Mouse (Mus musculus) embryonic fibroblast, embryonic 13.5 days (primary cell): ENCODE data around the gene Chst7. TPM values are rescaled to one million over a fixed set of nuclear protein-coding genes. Genes with fewer than 3 reads are reported as not detected.

Experiments used
- H3K27ac ChIP-seq: 2 replicates; pipeline ENCODE4 v1.5.1; 2012; ENCODE audit warnings: low read length, control low read depth, inconsistent platforms; ENCODE audit not compliant: insufficient read depth
- H3K4me1 ChIP-seq: 2 replicates; pipeline ENCODE4 v1.6.1; 2011; ENCODE audit warnings: low read length; ENCODE audit not compliant: control insufficient read depth, insufficient read depth
- H3K4me3 ChIP-seq: 2 replicates; pipeline ENCODE4 v1.5.1; 2011; ENCODE audit warnings: mild to moderate bottlenecking, control low read depth, low read length; ENCODE audit not compliant: insufficient read depth
- CTCF ChIP-seq: IDR thresholded peaks from 2 replicates; pipeline ENCODE4 v1.5.1; 2011; ENCODE audit warnings: mild to moderate bottlenecking, control low read depth, low read length, moderate library complexity, borderline replicate concordance; ENCODE audit not compliant: insufficient read depth
- POLR2A ChIP-seq: IDR thresholded peaks from 2 replicates; pipeline ENCODE4 v1.6.1; 2011; ENCODE audit warnings: low read depth, mild to moderate bottlenecking, control low read depth, low read length, moderate library complexity
- polyA plus RNA-seq: library from polyadenylated mRNA; stranded (reverse); fragments of >200 nt; gene quantifications from 2 replicates; pipeline ENCODE4 v1.2.4, GENCODE M21; 2011; ENCODE audit warnings: low read depth; ENCODE audit not compliant: missing spikeins, insufficient read length

The Chst7 gene
- polyA plus RNA-seq, 1 experiment: 3.0 TPM

DNA sequence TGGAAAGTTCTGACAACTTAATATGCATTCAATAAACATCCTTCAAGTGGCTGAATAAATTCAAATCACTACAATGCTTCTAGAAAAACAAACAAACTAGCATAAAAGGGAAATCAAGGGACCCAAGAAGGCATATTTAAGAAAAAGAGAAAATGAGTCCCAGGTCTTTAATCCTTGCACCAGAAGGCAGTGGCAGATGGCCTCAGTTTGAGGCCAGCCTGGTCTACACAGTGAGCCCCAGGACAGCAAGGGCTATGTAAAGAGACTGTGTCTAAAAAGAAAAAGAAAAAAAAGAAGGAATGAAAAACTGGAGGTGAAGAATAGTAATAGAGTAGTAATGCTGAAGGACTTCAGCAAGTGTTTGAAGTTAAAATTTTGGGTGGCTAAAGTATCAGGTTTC lies 69.6 kb downstream of the Chst7 start:
- no peak overlapping the region for H3K27ac ChIP-seq
- TF ChIP-seq CTCF (no peak), POLR2A (no peak)
- H3K4me1 ChIP-seq: no peaks in the 10 kb centered on the region
- no peak overlapping the region for H3K4me3 ChIP-seq

DNA sequence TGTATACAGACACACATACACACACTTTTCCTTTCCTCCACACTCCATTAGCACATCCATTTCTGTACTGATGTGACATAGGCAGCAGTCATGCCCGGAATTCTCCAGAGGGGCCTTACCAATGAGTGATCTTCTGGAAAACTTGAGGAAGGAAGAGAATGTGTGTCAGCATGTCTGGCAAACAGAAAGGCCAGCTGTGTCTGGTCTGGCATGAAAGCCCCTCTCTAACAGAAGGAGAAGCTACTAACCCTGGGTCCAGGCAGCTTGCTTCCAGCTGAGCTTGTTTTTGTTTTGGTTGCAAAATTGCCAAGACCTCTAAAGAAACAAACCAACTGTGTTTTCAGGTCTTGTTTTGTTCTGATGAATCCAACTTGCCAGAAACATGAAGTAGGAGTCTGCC lies 70.1 kb downstream of the Chst7 start:
- Histone ChIP-seq H3K4me3 (no peak overlapping the region), H3K4me1 (no peaks in the 10 kb centered on the region), H3K27ac (no peak overlapping the region)
- TF ChIP-seq CTCF: no peak
- TF ChIP-seq POLR2A: no peak

Other genes starting within 250 kb of the Chst7 start
- gene Slc9a7, start 232.2 kb downstream of the Chst7 start, polyA plus RNA-seq: 0.20 and 0.91 TPM in 2 replicates